In genomic region chr3:152092385-152093057, GRCm38 (mm10) we compare ENCODE assay signal across 8 mouse cellular contexts.
A peak's percentile ranks its signal among the peaks of the same experiment; 100 is the strongest.
DNase-seq lines count a peak whose midpoint lies in the region; ATAC-seq and TF ChIP-seq lines count a peak whose summit lies in the region.

No protein-coding gene starts in this region.

- DNase-seq in kidney, postnatal 0 days (ENCODE audit: low spot score) = no peak
- no peak for DNase-seq in kidney, adult 18-20 months
- peak; percentile 47 for DNase-seq in hindbrain, embryonic 14.5 days (ENCODE audit: low spot score)
- no peak for DNase-seq in layer of hippocampus, postnatal 36 days
- no peak for DNase-seq in adrenal gland, postnatal 36 days
- no peak for DNase-seq in right cerebral cortex, postnatal 4 days

- no peak for TF ChIP-seq POLR2A in cortical plate, adult 2 months (IDR thresholded peaks at IDR 0.05; ENCODE audit: extremely low read depth, insufficient read depth, low read length)

- no peaks in the 10 kb centered on the region for H3K36me3 ChIP-seq in kidney, postnatal 0 days (ENCODE audit: insufficient read depth, low read length)
- H3K36me3 ChIP-seq in hindbrain, embryonic 14.5 days (replicated peaks; ENCODE audit: control insufficient read depth, insufficient read depth) = no peaks in the 10 kb centered on the region
- no peaks in the 10 kb centered on the region for H3K36me3 ChIP-seq in midbrain, embryonic 16.5 days (ENCODE audit: control insufficient read depth, insufficient read depth, low read length)

- TF ChIP-seq CTCF in kidney, postnatal 0 days (IDR thresholded peaks at IDR 0.05; ENCODE audit: low read depth) = peak; percentile 52
- TF ChIP-seq CTCF in cortical plate, adult 2 months (IDR thresholded peaks at IDR 0.05; ENCODE audit: extremely low read depth, insufficient read depth, low read length) = peak; percentile 46

- no peaks in the 10 kb centered on the region for H3K4me1 ChIP-seq in kidney, postnatal 0 days (replicated peaks; ENCODE audit: insufficient read depth, low read length)
- no peaks in the 10 kb centered on the region for H3K4me1 ChIP-seq in cortical plate, adult 2 months (ENCODE audit: control insufficient read depth, insufficient read depth, low read length)
- H3K4me1 ChIP-seq in hindbrain, embryonic 14.5 days (replicated peaks; ENCODE audit: control insufficient read depth, insufficient read depth, low read length) = no peaks in the 10 kb centered on the region
- H3K4me1 ChIP-seq in midbrain, embryonic 16.5 days (ENCODE audit: control insufficient read depth, insufficient read depth, low read length) = no peaks in the 10 kb centered on the region

- H3K9me3 ChIP-seq in kidney, postnatal 0 days (replicated peaks; ENCODE audit: low read length) = no peaks in the 10 kb centered on the region
- no peaks in the 10 kb centered on the region for H3K9me3 ChIP-seq in hindbrain, embryonic 14.5 days (ENCODE audit: control insufficient read depth, low read length)
- H3K9me3 ChIP-seq in midbrain, embryonic 16.5 days (replicated peaks; ENCODE audit: control insufficient read depth, low read length, poor library complexity, severe bottlenecking) = no peaks in the 10 kb centered on the region

- no peak for ATAC-seq in kidney, postnatal 0 days (replicated peaks; ENCODE audit: low FRiP score, low read depth)
- ATAC-seq in hindbrain, embryonic 14.5 days (ENCODE audit: low FRiP score) = peak; percentile 51; the same call in 1 of the 2 replicates
- ATAC-seq in midbrain, embryonic 16.5 days = no peak

- H3K9ac ChIP-seq in kidney, postnatal 0 days (ENCODE audit: low read depth, low read length) = no peak overlapping the region
- H3K9ac ChIP-seq in hindbrain, embryonic 14.5 days = peak overlapping the region; percentile 35; the same call in 1 of the 2 replicates
- H3K9ac ChIP-seq in midbrain, embryonic 16.5 days (ENCODE audit: low read depth, low read length) = peak overlapping the region; percentile 4; the same call in 1 of the 2 replicates

- H3K27me3 ChIP-seq in kidney, postnatal 0 days (ENCODE audit: insufficient read depth, low read length) = no peaks in the 10 kb centered on the region
- H3K27me3 ChIP-seq in hindbrain, embryonic 14.5 days (ENCODE audit: control insufficient read depth, insufficient read depth, low read length) = no peaks in the 10 kb centered on the region
- H3K27me3 ChIP-seq in midbrain, embryonic 16.5 days (ENCODE audit: control insufficient read depth, insufficient read depth, low read depth, low read length) = no peaks in the 10 kb centered on the region

- peak overlapping the region; percentile 42 for H3K4me2 ChIP-seq in kidney, postnatal 0 days (ENCODE audit: low read length)
- peak overlapping the region; percentile 49 for H3K4me2 ChIP-seq in hindbrain, embryonic 14.5 days (replicated peaks)
- H3K4me2 ChIP-seq in midbrain, embryonic 16.5 days (ENCODE audit: low read length) = peak overlapping the region; percentile 51

- peak overlapping the region; percentile 17 for H3K4me3 ChIP-seq in kidney, postnatal 0 days (replicated peaks; ENCODE audit: low read depth, low read length)
- H3K4me3 ChIP-seq in cortical plate, adult 2 months (ENCODE audit: insufficient read depth, low read length) = peak overlapping the region; percentile 48
- peak overlapping the region; percentile 30 for H3K4me3 ChIP-seq in hindbrain, embryonic 14.5 days (replicated peaks; ENCODE audit: low read length)
- peak overlapping the region; percentile 33 for H3K4me3 ChIP-seq in midbrain, embryonic 16.5 days (ENCODE audit: low read depth, low read length)

- no peak overlapping the region for H3K27ac ChIP-seq in kidney, postnatal 0 days
- no peak overlapping the region for H3K27ac ChIP-seq in cortical plate, adult 2 months (ENCODE audit: insufficient read depth, low read length)
- H3K27ac ChIP-seq in hindbrain, embryonic 14.5 days = no peak overlapping the region
- H3K27ac ChIP-seq in midbrain, embryonic 16.5 days (ENCODE audit: low read length) = no peak overlapping the region

- WGBS in kidney, postnatal 0 days = 51% methylated on average over 34 of the region's 34 CpGs
- WGBS in hindbrain, embryonic 14.5 days = 49% methylated on average over 34 of the region's 34 CpGs
- WGBS in midbrain, embryonic 16.5 days = 48% methylated on average over 34 of the region's 34 CpGs
